Comparison of ENCODE assay signal across 7 mouse cellular contexts in the genomic region with DNA sequence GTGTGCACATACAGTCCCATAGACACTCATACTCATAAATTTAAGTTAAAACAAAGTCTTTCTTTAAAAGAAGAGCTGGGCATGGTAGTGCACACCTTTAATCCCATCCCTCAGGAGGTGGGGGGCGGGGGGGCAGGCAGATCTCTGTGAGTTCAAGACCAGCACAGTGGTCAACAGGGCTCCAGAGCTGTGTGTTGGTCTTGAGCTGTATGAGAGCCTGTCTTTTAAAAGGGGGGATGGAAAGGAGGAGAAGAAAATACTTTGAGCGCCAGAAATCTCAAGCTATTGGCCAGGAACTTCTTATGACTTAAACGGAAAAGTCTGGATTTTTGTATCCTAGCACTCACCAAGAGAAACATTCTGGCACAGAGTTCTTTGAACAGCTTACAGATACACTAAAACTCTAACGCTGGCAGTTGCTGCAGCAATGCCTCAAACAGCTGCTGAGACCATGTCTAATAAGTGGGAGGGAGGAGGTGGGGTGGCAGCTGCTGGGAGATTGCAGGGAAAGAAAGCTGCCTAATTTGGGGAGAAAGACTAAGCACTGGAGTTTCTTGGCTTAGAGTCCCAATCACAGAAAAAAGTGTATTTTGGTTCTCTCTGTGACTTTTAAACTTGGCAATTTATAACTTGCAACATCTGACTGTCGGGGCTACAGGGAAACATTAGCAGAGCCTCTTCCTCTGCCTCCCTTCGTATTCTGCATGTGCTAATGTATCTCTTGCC.
A peak's percentile ranks its signal among the peaks of the same experiment; 100 is the strongest.
DNase-seq lines count a peak whose midpoint lies in the region; ATAC-seq lines count a peak whose summit lies in the region.

No protein-coding gene starts in this region.

- H3K4me1 ChIP-seq in midbrain, embryonic 11.5 days (ENCODE audit: control insufficient read depth, insufficient read depth, low read length) = peaks cover 6% of the 10 kb centered on the region
- peaks cover 6% of the 10 kb centered on the region for H3K4me1 ChIP-seq in midbrain, embryonic 16.5 days (ENCODE audit: control insufficient read depth, insufficient read depth, low read length)

- no peak overlapping the region for H3K9ac ChIP-seq in midbrain, embryonic 11.5 days (ENCODE audit: low read length)
- no peak overlapping the region for H3K9ac ChIP-seq in midbrain, embryonic 16.5 days (ENCODE audit: low read depth, low read length)

- ATAC-seq in midbrain, embryonic 11.5 days (ENCODE audit: low FRiP score) = no peak
- ATAC-seq in midbrain, embryonic 16.5 days = no peak

- H3K27me3 ChIP-seq in midbrain, embryonic 11.5 days (ENCODE audit: control insufficient read depth, insufficient read depth, low read length) = no peaks in the 10 kb centered on the region
- H3K27me3 ChIP-seq in midbrain, embryonic 16.5 days (ENCODE audit: control insufficient read depth, insufficient read depth, low read depth, low read length) = no peaks in the 10 kb centered on the region

- WGBS in midbrain, embryonic 11.5 days = 72% methylated on average over 6 of the region's 6 CpGs
- WGBS in midbrain, embryonic 16.5 days = 56% methylated on average over 6 of the region's 6 CpGs

- H3K4me3 ChIP-seq in midbrain, embryonic 11.5 days (ENCODE audit: low read depth, low read length) = no peak overlapping the region
- H3K4me3 ChIP-seq in midbrain, embryonic 16.5 days (ENCODE audit: low read depth, low read length) = no peak overlapping the region

- H3K36me3 ChIP-seq in midbrain, embryonic 11.5 days (ENCODE audit: control insufficient read depth, insufficient read depth, low read length) = no peaks in the 10 kb centered on the region
- no peaks in the 10 kb centered on the region for H3K36me3 ChIP-seq in midbrain, embryonic 16.5 days (ENCODE audit: control insufficient read depth, insufficient read depth, low read length)

- no peak overlapping the region for H3K4me2 ChIP-seq in midbrain, embryonic 11.5 days
- no peak overlapping the region for H3K4me2 ChIP-seq in midbrain, embryonic 16.5 days (ENCODE audit: low read length)

- no peaks in the 10 kb centered on the region for H3K9me3 ChIP-seq in midbrain, embryonic 11.5 days (ENCODE audit: control insufficient read depth, low read length)
- H3K9me3 ChIP-seq in midbrain, embryonic 16.5 days (replicated peaks; ENCODE audit: control insufficient read depth, low read length, poor library complexity, severe bottlenecking) = no peaks in the 10 kb centered on the region

- no peak overlapping the region for H3K27ac ChIP-seq in midbrain, embryonic 11.5 days (ENCODE audit: low read depth, low read length)
- H3K27ac ChIP-seq in midbrain, embryonic 16.5 days (ENCODE audit: low read length) = no peak overlapping the region

- DNase-seq in midbrain, embryonic 11.5 days (ENCODE audit: low spot score, missing footprints) = peak; percentile 86
- peak; percentile 49 to 76 for DNase-seq in frontal cortex, postnatal 10 days (ENCODE audit: low spot score in 2 of 2)
- peak; percentile 48 to 49 for DNase-seq in layer of hippocampus, postnatal 10 days (ENCODE audit: low spot score in 2 of 2)
- peak; percentile 81 for DNase-seq in right cerebral cortex, adult 18-20 months
- no peak for DNase-seq in kidney, postnatal 36 days
- no peak for DNase-seq in kidney, adult 8-10 months

Comparison
In these comparisons a context has a peak if more than half of its experiments do, and no peak if none do; other contexts are left out.
1. DNase-seq: peak in midbrain, embryonic 11.5 days (single experiment), frontal cortex, postnatal 10 days (2 of 2), layer of hippocampus, postnatal 10 days (2 of 2) and right cerebral cortex, adult 18-20 months (single experiment); none in kidney, postnatal 36 days (0 of 2) and kidney, adult 8-10 months (0 of 2).